Mouse (Mus musculus) forebrain, embryonic 16.5 days (tissue): Measurements from ENCODE around the gene Fgf14. TPM values are rescaled to one million over a fixed set of nuclear protein-coding genes. Genes with fewer than 3 reads are reported as not detected.
"Not testable (repeated sequence)": the region's sequence is repeated elsewhere in the genome, so short reads cannot be mapped to it uniquely, and the experiment has no call there.

Experiments used
- ATAC-seq: fragments of 200-750 bp; cut with Nextera tagmentation; 2 replicates; pipeline ENCODE4 v1.8.0; 2017; ENCODE audit warnings: mild to moderate bottlenecking, moderate library complexity
- H3K27ac ChIP-seq: fragments of 300-500 bp; sonication (generic); 2 replicates; pipeline ENCODE4 v1.5.1; 2014; ENCODE audit warnings: low read length, control low read depth
- H3K27me3 ChIP-seq: fragments of 300-500 bp; sonication (generic); replicated peaks from 2 replicates; pipeline ENCODE4 v1.6.1; 2014; ENCODE audit warnings: low read length; ENCODE audit not compliant: control insufficient read depth, insufficient read depth
- H3K36me3 ChIP-seq: fragments of 300-500 bp; sonication (generic); 2 replicates; pipeline ENCODE4 v1.6.1; 2014; ENCODE audit not compliant: control insufficient read depth, insufficient read depth
- H3K4me1 ChIP-seq: fragments of 300-500 bp; sonication (generic); replicated peaks from 2 replicates; pipeline ENCODE4 v1.6.1; 2014; ENCODE audit warnings: low read length; ENCODE audit not compliant: control insufficient read depth, insufficient read depth
- H3K4me2 ChIP-seq: fragments of 300-500 bp; sonication (generic); 2 replicates; pipeline ENCODE4 v1.6.1; 2014; ENCODE audit warnings: mild to moderate bottlenecking, low read length, control low read depth
- H3K4me3 ChIP-seq: fragments of 300-500 bp; sonication (generic); replicated peaks from 2 replicates; pipeline ENCODE4 v1.5.1; 2014; ENCODE audit warnings: mild to moderate bottlenecking, low read length, control low read depth
- H3K9ac ChIP-seq: fragments of 300-500 bp; sonication (generic); replicated peaks from 2 replicates; pipeline ENCODE4 v1.6.1; 2014; ENCODE audit warnings: low read depth, low read length, control low read depth
- H3K9me3 ChIP-seq: fragments of 300-500 bp; sonication (generic); 2 replicates; pipeline ENCODE4 v1.6.1; 2016; ENCODE audit warnings: low read length; ENCODE audit not compliant: control insufficient read depth
- WGBS: fragments of 180-500 bp; shearing (Covaris S2); extraction: QIAGEN DNeasy Blood & Tissue Kit; methylation state at CpG from one replicate; pipeline ENCODE4 v1.1.7; 2014; 5-methylcytosine and 5-hydroxymethylcytosine counted together
- polyA plus RNA-seq: library from polyadenylated mRNA; unstranded; fragments of >200 nt; fragmentation: Nextera tagmentation; extraction: Ambion mirVana; gene quantifications from 2 replicates; pipeline ENCODE4 v1.2.1, GENCODE M21; 2015

Gene Fgf14
- polyA plus RNA-seq, 1 experiment from 2014 or later, result 37.6 TPM

- no peak overlapping the region for H3K4me3 ChIP-seq
- no peak overlapping the region for H3K4me2 ChIP-seq
- WGBS, result 5% methylated on average over 1 of the region's 1 CpGs
- H3K9me3 ChIP-seq, result no peaks in the 10 kb centered on the region
- peak; percentile 93 for ATAC-seq
- H3K36me3 ChIP-seq, result no peaks in the 10 kb centered on the region
- no peak overlapping the region for H3K27ac ChIP-seq
- H3K4me1 ChIP-seq, result no peaks in the 10 kb centered on the region; the same call in 1 of the 2 replicates
- no peak overlapping the region for H3K9ac ChIP-seq
- no peaks in the 10 kb centered on the region for H3K27me3 ChIP-seq
These were observed 640.2 kb downstream of the Fgf14 start for GRCm38 (mm10) chr14:124036575-124037205.

- not testable (repeated sequence) for H3K27ac ChIP-seq, H3K27me3 ChIP-seq, H3K9ac ChIP-seq, H3K36me3 ChIP-seq, H3K4me2 ChIP-seq, H3K9me3 ChIP-seq, ATAC-seq, H3K4me1 ChIP-seq, H3K4me3 ChIP-seq
- WGBS, result 48% methylated on average over 3 of the region's 3 CpGs
These were observed 643.6 kb downstream of the Fgf14 start for GRCm38 (mm10) chr14:124033302-124033701.

- ATAC-seq, result no peak
- 95% methylated on average over 1 of the region's 1 CpGs for WGBS
- no peaks in the 10 kb centered on the region for H3K4me1 ChIP-seq
- H3K4me3 ChIP-seq, result no peak overlapping the region
- H3K9me3 ChIP-seq, result no peaks in the 10 kb centered on the region
- H3K27me3 ChIP-seq, result no peaks in the 10 kb centered on the region
- no peak overlapping the region for H3K9ac ChIP-seq
- H3K27ac ChIP-seq, result no peak overlapping the region
- no peak overlapping the region for H3K4me2 ChIP-seq
- H3K36me3 ChIP-seq, result no peaks in the 10 kb centered on the region
These were observed 648.8 kb downstream of the Fgf14 start for GRCm38 (mm10) chr14:124027886-124028670.

GRCm38 (mm10) chr14:123990591-123991195 lies 686.2 kb downstream of the Fgf14 start:
- no peaks in the 10 kb centered on the region for H3K4me1 ChIP-seq
- H3K27ac ChIP-seq, result no peak overlapping the region
- peak; percentile 71 for ATAC-seq
- no peaks in the 10 kb centered on the region for H3K27me3 ChIP-seq
- H3K4me2 ChIP-seq, result no peak overlapping the region
- no peaks in the 10 kb centered on the region for H3K9me3 ChIP-seq
- 78% methylated on average over 2 of the region's 2 CpGs for WGBS
- H3K4me3 ChIP-seq, result no peak overlapping the region
- H3K36me3 ChIP-seq, result no peaks in the 10 kb centered on the region
- no peak overlapping the region for H3K9ac ChIP-seq

GRCm38 (mm10) chr14:123967996-123968395 lies 708.9 kb downstream of the Fgf14 start:
- H3K9me3 ChIP-seq, result no peaks in the 10 kb centered on the region
- no peak overlapping the region for H3K9ac ChIP-seq
- H3K36me3 ChIP-seq, result no peaks in the 10 kb centered on the region
- H3K27me3 ChIP-seq, result no peaks in the 10 kb centered on the region
- WGBS, result 74% methylated on average over 6 of the region's 6 CpGs
- no peak overlapping the region for H3K27ac ChIP-seq
- no peak for ATAC-seq
- no peak overlapping the region for H3K4me2 ChIP-seq
- H3K4me1 ChIP-seq, result no peaks in the 10 kb centered on the region
- H3K4me3 ChIP-seq, result no peak overlapping the region

GRCm38 (mm10) chr14:123966531-123966930 lies 710.4 kb downstream of the Fgf14 start:
- H3K4me3 ChIP-seq, result no peak overlapping the region
- H3K4me2 ChIP-seq, result no peak overlapping the region
- WGBS, result 56% methylated on average over 2 of the region's 2 CpGs
- no peak for ATAC-seq
- no peaks in the 10 kb centered on the region for H3K4me1 ChIP-seq
- no peaks in the 10 kb centered on the region for H3K9me3 ChIP-seq
- H3K27me3 ChIP-seq, result no peaks in the 10 kb centered on the region
- H3K36me3 ChIP-seq, result no peaks in the 10 kb centered on the region
- H3K9ac ChIP-seq, result no peak overlapping the region
- H3K27ac ChIP-seq, result no peak overlapping the region
